Mouse (Mus musculus) adrenal gland, postnatal 36 days (tissue): ENCODE data around the gene Eri3. TPM values are rescaled to one million over a fixed set of nuclear protein-coding genes. Genes with fewer than 3 reads are reported as not detected.

ENCODE experiments used
- DNase-seq, 2 experiments: peaks; one replicate each; pipeline ENCODE4 v3.0.0; 2021; ENCODE audit warnings: mixed read lengths in 1 of 2
- long read RNA-seq, 2 experiments: library from polyadenylated mRNA; stranded (forward); transcript quantifications; one replicate each; pipeline ENCODE4 v2.0.0; 2021; ENCODE audit warnings: borderline sequencing depth in 2 of 2
- total RNA-seq, 2 experiments: library from RNA; stranded (reverse); gene quantifications; 2 replicates each; pipeline ENCODE4 v1.2.3; 2021

The Eri3 gene
- total RNA-seq: 10 to 100 TPM; 68.3 to 72.1 TPM
- long read RNA-seq, experiment 1, transcript Eri3-201 (9 exons, 1,719 nt): major isoform, 16 of 57 reads
- long read RNA-seq, experiment 1, partial matches to known transcripts: 13 of 57 reads
- long read RNA-seq, experiment 1, other reads (novel, unspliced or antisense): 28 of 57 reads
- long read RNA-seq, experiment 2, transcript Eri3-201 (9 exons, 1,719 nt): major isoform, 23 of 47 reads
- long read RNA-seq, experiment 2, partial matches to known transcripts: 5 of 47 reads
- long read RNA-seq, experiment 2, other reads (novel, unspliced or antisense): 19 of 47 reads

- peak; percentile 98 for DNase-seq
These were observed at the start of gene Eri3 for GRCm38 (mm10) chr4:117550140-117550851. TSS of gene Eri3 (plus strand) at chr4:117550365.

- DNase-seq: no peak
These were observed 31.9 kb upstream of the Eri3 start for GRCm38 (mm10) chr4:117518246-117518645.

- DNase-seq: no peak
These were observed 28.8 kb upstream of the Eri3 start for GRCm38 (mm10) chr4:117521350-117521749.

- DNase-seq: no peak
These were observed 24.2 kb upstream of the Eri3 start for GRCm38 (mm10) chr4:117525990-117526389.

GRCm38 (mm10) chr4:117527116-117527899 lies 22.9 kb upstream of the Eri3 start:
- DNase-seq: peak; percentile 40 to 41

GRCm38 (mm10) chr4:117527952-117528351 lies 22.2 kb upstream of the Eri3 start:
- peak; percentile 67 to 74 for DNase-seq

GRCm38 (mm10) chr4:117529843-117530242 lies 20.3 kb upstream of the Eri3 start:
- DNase-seq: no peak

GRCm38 (mm10) chr4:117535496-117536200 lies 14.5 kb upstream of the Eri3 start:
- DNase-seq: no peak

- DNase-seq: no peak
These were observed 13.2 kb upstream of the Eri3 start for GRCm38 (mm10) chr4:117537002-117537401.

- no peak for DNase-seq
These were observed 10.7 kb upstream of the Eri3 start for GRCm38 (mm10) chr4:117539329-117539980.

- peak in 1 of 2 experiments; percentile 31 for DNase-seq
These were observed 9.6 kb upstream of the Eri3 start for GRCm38 (mm10) chr4:117540571-117540970.

- no peak for DNase-seq
These were observed 4.7 kb upstream of the Eri3 start for GRCm38 (mm10) chr4:117545448-117545847.

GRCm38 (mm10) chr4:117546616-117547015 lies 3.5 kb upstream of the Eri3 start:
- no peak for DNase-seq

- DNase-seq: no peak
These were observed 589 bp upstream of the Eri3 start for GRCm38 (mm10) chr4:117549576-117549975.

GRCm38 (mm10) chr4:117551144-117552000 lies 1.2 kb downstream of the Eri3 start:
- DNase-seq: no peak

GRCm38 (mm10) chr4:117555495-117555894 lies 5.3 kb downstream of the Eri3 start:
- DNase-seq: no peak

- DNase-seq: no peak
These were observed 6.2 kb downstream of the Eri3 start for GRCm38 (mm10) chr4:117556372-117556771.

- DNase-seq: no peak
These were observed 7.0 kb downstream of the Eri3 start for GRCm38 (mm10) chr4:117557068-117557645.

- DNase-seq: no peak
These were observed 13.8 kb downstream of the Eri3 start for GRCm38 (mm10) chr4:117563967-117564366.

- no peak for DNase-seq
These were observed 18.7 kb downstream of the Eri3 start for GRCm38 (mm10) chr4:117568846-117569245.
